Mouse (Mus musculus): ENCODE data around the gene 1810009A15Rik.

DNA sequence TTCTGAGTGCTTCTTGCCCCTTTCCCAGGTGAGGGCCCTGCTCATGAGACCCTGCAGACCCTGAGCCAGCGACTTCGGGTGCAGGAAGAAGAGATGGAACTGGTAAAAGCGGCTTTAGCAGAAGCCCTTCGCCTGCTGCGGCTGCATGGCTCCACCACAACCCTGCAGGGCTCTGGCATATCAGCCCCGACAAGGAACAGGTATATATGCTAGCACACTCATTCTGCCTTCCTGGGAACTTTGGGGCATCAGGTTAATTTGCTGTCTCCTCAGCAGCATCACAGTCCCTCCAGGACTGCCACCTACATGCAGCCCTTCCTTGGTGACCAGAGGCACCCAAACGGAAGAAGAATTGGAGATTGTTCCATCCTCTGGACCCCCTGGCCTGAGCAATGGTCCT lies 42.1 kb downstream of the 1810009A15Rik start:
- TF ChIP-seq MAX (IDR thresholded peaks at IDR 0.05; ENCODE audit: low read length) (no peak), ZMIZ1 (IDR thresholded peaks at IDR 0.05; ENCODE audit: low read depth, low read length) (no peak), HCFC1 (IDR thresholded peaks at IDR 0.05; ENCODE audit: low read depth, low read length) (no peak), POLR2A (IDR thresholded peaks at IDR 0.05; ENCODE audit: control insufficient read depth in 1 of 2, insufficient read depth in 1 of 2, low read depth in 1 of 2, low read length in 2 of 2, poor library complexity in 1 of 2) (no peak), USF2 (IDR thresholded peaks at IDR 0.05; ENCODE audit: borderline replicate concordance in 1 of 2, insufficient read depth in 1 of 2, low read depth in 1 of 2, low read length in 2 of 2) (no peak), CTCF (IDR thresholded peaks at IDR 0.05 in 2 of 3, conservative IDR thresholded peaks at IDR 0.05 in 1 of 3; ENCODE audit: control insufficient read depth in 1 of 3, insufficient read depth in 1 of 3, low read depth in 2 of 3, low read length in 3 of 3, poor library complexity in 1 of 3, severe bottlenecking in 1 of 3) (no peak), GABPA (IDR thresholded peaks at IDR 0.05; ENCODE audit: low read depth, low read length) (no peak), POLR2AphosphoS2 (IDR thresholded peaks at IDR 0.05; ENCODE audit: low read length) (no peak), MYB (IDR thresholded peaks at IDR 0.05; ENCODE audit: low read depth, low read length) (no peak), MEF2A (IDR thresholded peaks at IDR 0.05; ENCODE audit: extremely low read depth, insufficient replicate concordance, low read depth, low read length, poor library complexity, severe bottlenecking) (no peak), EP300 (IDR thresholded peaks at IDR 0.05; ENCODE audit: low read depth in 1 of 2, low read length in 2 of 2) (no peak), SIN3A (IDR thresholded peaks at IDR 0.05; ENCODE audit: low read length) (no peak), NELFE (IDR thresholded peaks at IDR 0.05; ENCODE audit: low read depth, low read length) (no peak)
